Comparison of ENCODE assay signal across 40 mouse cellular contexts in genomic region chr4:59892731-59893130, GRCm38 (mm10). TPM values are rescaled to one million over a fixed set of nuclear protein-coding genes. Genes with fewer than 3 reads are reported as not detected.
"Had no signal": no experiment of that assay in that cellular context is flagged by ENCODE, and none has a peak within 500 bp of the region (broad histone marks: within the 10 kb centered on the region; RNA-seq: fewer than 3 reads in every experiment).

No protein-coding gene starts in this region.

- DNase-seq: gastrocnemius, adult 2 months; gastrocnemius, postnatal 10 days; gastrocnemius, postnatal 25 days; heart, adult 18-20 months; heart, postnatal 10 days; heart, postnatal 4 days; kidney, adult 2 months; kidney, adult 9 months; kidney, postnatal 14 days; kidney, postnatal 36 days; layer of hippocampus, adult 9-11 months; layer of hippocampus, postnatal 36 days; left cerebral cortex, postnatal 4 days had no signal

- H3K27me3 ChIP-seq: heart, embryonic 13.5 days; heart, embryonic 15.5 days; hindbrain, embryonic 12.5 days; intestine, embryonic 15.5 days; kidney, embryonic 15.5 days; limb, embryonic 13.5 days; limb, embryonic 15.5 days; liver, embryonic 12.5 days had no signal

- ATAC-seq: hindbrain, embryonic 16.5 days; inflammation-experienced regulatory T-cells, adult 6 months; intestine, embryonic 15.5 days; intestine, postnatal 0 days; liver, embryonic 12.5 days had no signal

- H3K4me3 ChIP-seq: gastrocnemius, adult 2 months; heart, embryonic 10.5 days; heart, embryonic 13.5 days; heart, embryonic 15.5 days; hindbrain, embryonic 10.5 days; hindbrain, embryonic 12.5 days; intestine, embryonic 15.5 days; kidney, embryonic 15.5 days; limb, embryonic 13.5 days; limb, embryonic 15.5 days; liver, embryonic 12.5 days had no signal

- H3K36me3 ChIP-seq: heart, embryonic 15.5 days; intestine, embryonic 15.5 days had no signal

- H3K4me1 ChIP-seq: hindbrain, embryonic 10.5 days; hindbrain, embryonic 12.5 days; intestine, embryonic 15.5 days; limb, embryonic 13.5 days; limb, embryonic 15.5 days had no signal

- H3K9me3 ChIP-seq: heart, embryonic 10.5 days; heart, embryonic 13.5 days; heart, embryonic 15.5 days; hindbrain, embryonic 10.5 days; hindbrain, embryonic 12.5 days; intestine, embryonic 15.5 days; kidney, embryonic 15.5 days; limb, embryonic 13.5 days; limb, embryonic 15.5 days; liver, embryonic 12.5 days had no signal

RNA-seq across cellular contexts. Expression of gene Slc46a2, which starts 22.1 kb away (rescaled TPM):
- total RNA-seq: gastrocnemius, adult 2 months; gastrocnemius, postnatal 10 days; gastrocnemius, postnatal 25 days; gastrocnemius, postnatal 4 days; granulocyte monocyte progenitor cell, adult 5-6 weeks; layer of hippocampus, adult 18-20 months; layer of hippocampus, adult 8-10 months; layer of hippocampus, postnatal 14 days; layer of hippocampus, postnatal 36 days; left cerebral cortex, adult 18-20 months; left cerebral cortex, adult 8-10 months; left cerebral cortex, postnatal 10 days; left cerebral cortex, postnatal 25 days; left cerebral cortex, postnatal 4 days; liver, adult 2 months had no signal
- polyA plus RNA-seq: hindbrain, embryonic 10.5 days; hindbrain, embryonic 14.5 days; intestine, embryonic 15.5 days; intestine, postnatal 0 days; kidney, embryonic 15.5 days; large intestine, adult 2 months; limb, embryonic 11.5 days; liver, adult 2 months; liver, embryonic 12.5 days; liver, embryonic 14.5 days had no signal
